Mouse (Mus musculus) embryonic facial prominence, embryonic 13.5 days (tissue): ENCODE measurements around the gene Vipr2. TPM values are rescaled to one million over a fixed set of nuclear protein-coding genes. Genes with fewer than 3 reads are reported as not detected.

Experiments used
- ATAC-seq: fragments of 200-750 bp; cut with Nextera tagmentation; 2 replicates; pipeline ENCODE4 v1.8.0; 2017; ENCODE audit warnings: low read depth; ENCODE audit not compliant: insufficient number of reproducible peaks, insufficient read depth, low FRiP score, low TSS enrichment
- H3K27ac ChIP-seq: fragments of 300-500 bp; sonication (generic); 2 replicates; pipeline ENCODE4 v1.5.1; 2015; ENCODE audit warnings: moderate library complexity, mild to moderate bottlenecking, inconsistent platforms
- H3K27me3 ChIP-seq: fragments of 300-500 bp; sonication (generic); 2 replicates; pipeline ENCODE4 v1.6.1; 2015; ENCODE audit warnings: mild to moderate bottlenecking, inconsistent platforms
- H3K36me3 ChIP-seq: fragments of 300-500 bp; sonication (generic); 2 replicates; pipeline ENCODE4 v1.6.1; 2015; ENCODE audit warnings: mild to moderate bottlenecking, inconsistent platforms
- H3K4me1 ChIP-seq: fragments of 300-500 bp; sonication (generic); 2 replicates; pipeline ENCODE4 v1.6.1; 2015; ENCODE audit warnings: inconsistent platforms
- H3K4me2 ChIP-seq: fragments of 300-500 bp; sonication (generic); 2 replicates; pipeline ENCODE4 v1.6.1; 2015; ENCODE audit warnings: moderate library complexity, mild to moderate bottlenecking, inconsistent platforms
- H3K4me3 ChIP-seq: fragments of 300-500 bp; sonication (generic); 2 replicates; pipeline ENCODE4 v1.5.1; 2015; ENCODE audit warnings: mild to moderate bottlenecking, inconsistent platforms
- H3K9ac ChIP-seq: fragments of 300-500 bp; sonication (generic); 2 replicates; pipeline ENCODE4 v1.6.1; 2015; ENCODE audit warnings: mild to moderate bottlenecking, inconsistent platforms
- H3K9me3 ChIP-seq: fragments of 300-500 bp; sonication (generic); 2 replicates; pipeline ENCODE4 v1.6.1; 2016; ENCODE audit warnings: inconsistent platforms
- WGBS: fragments of 180-500 bp; shearing (Covaris S2); methylation state at CpG from one replicate; pipeline ENCODE4 v1.1.7; 2015; ENCODE audit warnings: mixed read lengths; 5-methylcytosine and 5-hydroxymethylcytosine counted together
- polyA plus RNA-seq: library from polyadenylated mRNA; unstranded; fragments of >200 nt; fragmentation: Nextera tagmentation; extraction: Ambion mirVana; gene quantifications from 2 replicates; pipeline ENCODE4 v1.2.1, GENCODE M21; 2015

Vipr2 gene
- polyA plus RNA-seq, 1 experiment from 2014 or later: 2.7 TPM

- Histone ChIP-seq H3K4me2 (no peak overlapping the region), H3K9ac (no peak overlapping the region), H3K36me3 (no peaks in the 10 kb centered on the region), H3K27me3 (no peaks in the 10 kb centered on the region), H3K4me1 (no peaks in the 10 kb centered on the region), H3K9me3 (peaks cover 10% of the 10 kb centered on the region; the same call in 1 of the 2 replicates), H3K27ac (no peak overlapping the region), H3K4me3 (no peak overlapping the region)
- WGBS: 57% methylated on average over 9 of the region's 9 CpGs
- ATAC-seq: no peak
Observed at GRCm38 (mm10) chr12:116109451-116110353, 32.2 kb downstream of the Vipr2 start.

- Histone ChIP-seq H3K27ac (no peak overlapping the region), H3K27me3 (no peaks in the 10 kb centered on the region), H3K36me3 (no peaks in the 10 kb centered on the region), H3K4me1 (no peaks in the 10 kb centered on the region), H3K9ac (no peak overlapping the region), H3K4me3 (no peak overlapping the region), H3K9me3 (peaks cover 10% of the 10 kb centered on the region; the same call in 1 of the 2 replicates), H3K4me2 (no peak overlapping the region)
- WGBS: 71% methylated on average over 7 of the region's 7 CpGs
- ATAC-seq: no peak
Observed at GRCm38 (mm10) chr12:116111007-116111694, 33.6 kb downstream of the Vipr2 start.

GRCm38 (mm10) chr12:116115781-116116180 lies 38.3 kb downstream of the Vipr2 start:
- H3K27me3 ChIP-seq: no peaks in the 10 kb centered on the region
- H3K9me3 ChIP-seq: no peaks in the 10 kb centered on the region
- H3K9ac ChIP-seq: no peak overlapping the region
- no peak for ATAC-seq
- H3K4me2 ChIP-seq: no peak overlapping the region
- 83% methylated on average over 2 of the region's 2 CpGs for WGBS
- H3K4me3 ChIP-seq: no peak overlapping the region
- no peaks in the 10 kb centered on the region for H3K36me3 ChIP-seq
- H3K27ac ChIP-seq: no peak overlapping the region
- no peaks in the 10 kb centered on the region for H3K4me1 ChIP-seq

- WGBS: 88% methylated on average over 5 of the region's 5 CpGs
Observed at GRCm38 (mm10) chr12:116116455-116116854, 38.9 kb downstream of the Vipr2 start.

GRCm38 (mm10) chr12:116117352-116117929 lies 39.9 kb downstream of the Vipr2 start:
- H3K9ac ChIP-seq: no peak overlapping the region
- WGBS: 76% methylated on average over 5 of the region's 5 CpGs
- H3K4me2 ChIP-seq: no peak overlapping the region
- no peak for ATAC-seq
- H3K36me3 ChIP-seq: no peaks in the 10 kb centered on the region
- no peaks in the 10 kb centered on the region for H3K27me3 ChIP-seq
- H3K4me1 ChIP-seq: no peaks in the 10 kb centered on the region
- no peaks in the 10 kb centered on the region for H3K9me3 ChIP-seq
- no peak overlapping the region for H3K4me3 ChIP-seq
- H3K27ac ChIP-seq: no peak overlapping the region

More at GRCm38 (mm10) chr12:116116455-116116854, 38.9 kb downstream of the Vipr2 start:
- H3K27ac ChIP-seq: no peak overlapping the region
- no peak for ATAC-seq
- no peaks in the 10 kb centered on the region for H3K9me3 ChIP-seq
- no peaks in the 10 kb centered on the region for H3K27me3 ChIP-seq
- H3K9ac ChIP-seq: no peak overlapping the region
- no peak overlapping the region for H3K4me2 ChIP-seq
- H3K36me3 ChIP-seq: no peaks in the 10 kb centered on the region
- H3K4me1 ChIP-seq: no peaks in the 10 kb centered on the region
- no peak overlapping the region for H3K4me3 ChIP-seq

GRCm38 (mm10) chr12:116119001-116119400 lies 41.5 kb downstream of the Vipr2 start:
- 82% methylated on average over 3 of the region's 3 CpGs for WGBS

GRCm38 (mm10) chr12:116123786-116124185 lies 46.3 kb downstream of the Vipr2 start:
- ATAC-seq: no peak
- Histone ChIP-seq H3K4me1 (no peaks in the 10 kb centered on the region), H3K27ac (no peak overlapping the region), H3K4me2 (no peak overlapping the region), H3K36me3 (no peaks in the 10 kb centered on the region), H3K4me3 (no peak overlapping the region), H3K9me3 (no peaks in the 10 kb centered on the region), H3K27me3 (no peaks in the 10 kb centered on the region), H3K9ac (no peak overlapping the region)
- 71% methylated on average over 3 of the region's 3 CpGs for WGBS

More at GRCm38 (mm10) chr12:116119001-116119400, 41.5 kb downstream of the Vipr2 start:
- Histone ChIP-seq H3K9me3 (no peaks in the 10 kb centered on the region), H3K4me1 (no peaks in the 10 kb centered on the region), H3K4me3 (no peak overlapping the region), H3K9ac (no peak overlapping the region), H3K36me3 (no peaks in the 10 kb centered on the region), H3K4me2 (no peak overlapping the region), H3K27ac (no peak overlapping the region), H3K27me3 (no peaks in the 10 kb centered on the region)
- ATAC-seq: no peak

GRCm38 (mm10) chr12:116130936-116131335 lies 53.4 kb downstream of the Vipr2 start:
- no peak overlapping the region for H3K4me2 ChIP-seq
- no peak overlapping the region for H3K9ac ChIP-seq
- no peaks in the 10 kb centered on the region for H3K27me3 ChIP-seq
- no peaks in the 10 kb centered on the region for H3K4me1 ChIP-seq
- 61% methylated on average over 7 of the region's 7 CpGs for WGBS
- H3K27ac ChIP-seq: no peak overlapping the region
- H3K9me3 ChIP-seq: no peaks in the 10 kb centered on the region
- no peaks in the 10 kb centered on the region for H3K36me3 ChIP-seq
- no peak overlapping the region for H3K4me3 ChIP-seq
- no peak for ATAC-seq

GRCm38 (mm10) chr12:116132909-116133308 lies 55.4 kb downstream of the Vipr2 start:
- H3K9ac ChIP-seq: no peak overlapping the region

GRCm38 (mm10) chr12:116135906-116136305 lies 58.4 kb downstream of the Vipr2 start:
- Histone ChIP-seq H3K4me3 (no peak overlapping the region), H3K27me3 (no peaks in the 10 kb centered on the region), H3K27ac (no peak overlapping the region), H3K4me2 (no peak overlapping the region), H3K9me3 (no peaks in the 10 kb centered on the region), H3K36me3 (no peaks in the 10 kb centered on the region), H3K9ac (no peak overlapping the region), H3K4me1 (no peaks in the 10 kb centered on the region)
- no peak for ATAC-seq
- 93% methylated on average over 4 of the region's 4 CpGs for WGBS

More at GRCm38 (mm10) chr12:116132909-116133308, 55.4 kb downstream of the Vipr2 start:
- 90% methylated on average over 5 of the region's 5 CpGs for WGBS
- Histone ChIP-seq H3K27ac (no peak overlapping the region), H3K4me3 (no peak overlapping the region), H3K9me3 (no peaks in the 10 kb centered on the region), H3K36me3 (no peaks in the 10 kb centered on the region), H3K4me1 (no peaks in the 10 kb centered on the region), H3K4me2 (no peak overlapping the region), H3K27me3 (no peaks in the 10 kb centered on the region)
- no peak for ATAC-seq

- H3K4me3 ChIP-seq: no peak overlapping the region
- WGBS: 66% methylated on average over 7 of the region's 7 CpGs
Observed at GRCm38 (mm10) chr12:116138322-116139205, 61.0 kb downstream of the Vipr2 start.

More at GRCm38 (mm10) chr12:116138322-116139205, 61.0 kb downstream of the Vipr2 start:
- no peak overlapping the region for H3K4me2 ChIP-seq
- H3K9ac ChIP-seq: no peak overlapping the region
- H3K9me3 ChIP-seq: no peaks in the 10 kb centered on the region
- H3K27me3 ChIP-seq: no peaks in the 10 kb centered on the region
- ATAC-seq: no peak
- H3K27ac ChIP-seq: no peak overlapping the region
- no peaks in the 10 kb centered on the region for H3K36me3 ChIP-seq
- no peaks in the 10 kb centered on the region for H3K4me1 ChIP-seq
